Mouse (Mus musculus): ENCODE data around the gene Pvalb. TPM values are rescaled to one million over a fixed set of nuclear protein-coding genes. Genes with fewer than 3 reads are reported as not detected.

The Pvalb gene
- total and polyA plus RNA-seq, 2 experiments from 2014 or later: 1.7 to 7.6 TPM

DNA sequence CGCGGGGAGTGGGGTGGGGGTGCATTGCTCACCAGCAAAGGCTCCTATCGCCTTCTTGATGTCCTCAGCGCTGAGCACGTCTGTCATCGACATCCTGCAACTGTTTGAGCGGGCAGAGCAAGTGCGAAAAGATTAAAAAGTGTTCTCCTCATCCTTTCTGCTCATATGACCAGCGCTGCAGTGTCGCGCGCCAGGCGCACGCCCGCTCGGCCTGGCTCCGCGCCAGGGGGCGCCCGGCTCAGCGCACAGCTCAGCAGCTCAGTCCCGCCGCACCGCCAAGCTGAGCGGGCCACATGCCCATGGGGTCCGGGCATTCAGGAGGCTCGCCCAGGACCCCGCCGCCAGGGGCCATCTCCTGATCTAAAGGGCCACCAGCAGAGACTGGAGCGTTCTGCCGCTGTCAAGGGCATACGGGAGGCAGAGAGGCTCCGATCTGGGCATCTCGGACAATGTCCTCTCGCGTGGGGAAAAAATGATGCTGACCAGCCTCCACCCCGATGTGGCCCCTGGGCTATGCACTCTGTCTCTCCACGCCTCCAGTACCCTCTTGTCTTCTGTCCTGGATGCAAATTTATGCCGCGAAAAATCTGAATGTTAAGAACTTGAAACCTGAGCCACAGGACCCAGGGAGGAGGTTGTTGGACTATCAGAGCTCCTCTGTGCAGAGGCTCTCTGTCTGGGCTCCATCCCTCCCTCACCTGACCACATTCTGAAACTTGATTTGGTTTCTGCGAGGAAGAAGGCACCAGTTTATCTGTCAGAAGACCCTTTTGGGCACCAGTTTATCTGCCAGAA lies 1.9 kb downstream of the Pvalb start:
- H3K9ac ChIP-seq (replicated peaks; ENCODE audit: low read length): peak overlapping the region; percentile 45
- peak overlapping the region; percentile 77 for H3K4me2 ChIP-seq (ENCODE audit: low read depth, low read length)
- peak; percentile 79 for ATAC-seq
- peaks cover 7% of the 10 kb centered on the region; the same call in 1 of the 2 replicates for H3K27me3 ChIP-seq (ENCODE audit: insufficient read depth, low read length)
- no peak for TF ChIP-seq CTCF (IDR thresholded peaks at IDR 0.05; ENCODE audit: low read depth)
- H3K9me3 ChIP-seq (ENCODE audit: low read length): no peaks in the 10 kb centered on the region
- no peaks in the 10 kb centered on the region for H3K36me3 ChIP-seq (ENCODE audit: insufficient read depth, low read length)
- H3K4me1 ChIP-seq (ENCODE audit: insufficient read depth, low read length): 0 out of 2 replicates have a peak, but pooled peaks cover 3% of the 10 kb centered on the region
- WGBS: 1% methylated on average over 41 of the region's 41 CpGs
- peak overlapping the region; percentile 40 for H3K4me3 ChIP-seq (ENCODE audit: low read length)
- no peak overlapping the region for H3K27ac ChIP-seq
- DNase-seq (ENCODE audit: low spot score): peak; percentile 87

- Histone ChIP-seq H3K4me2 (ENCODE audit: low read depth, low read length) (no peak overlapping the region), H3K9me3 (ENCODE audit: low read length) (no peaks in the 10 kb centered on the region), H3K27me3 (ENCODE audit: insufficient read depth, low read length) (no peaks in the 10 kb centered on the region), H3K36me3 (ENCODE audit: insufficient read depth, low read length) (no peaks in the 10 kb centered on the region), H3K4me1 (ENCODE audit: insufficient read depth, low read length) (no peaks in the 10 kb centered on the region), H3K4me3 (ENCODE audit: low read length) (no peak overlapping the region), H3K9ac (replicated peaks; ENCODE audit: low read length) (no peak overlapping the region), H3K27ac (no peak overlapping the region)
- no peak for DNase-seq (ENCODE audit: low spot score)
- no peak for ATAC-seq
- WGBS: 77% methylated on average over 28 of the region's 28 CpGs
- TF ChIP-seq CTCF (IDR thresholded peaks at IDR 0.05; ENCODE audit: low read depth): no peak
These were observed 10.9 kb downstream of the Pvalb start for GRCm38 (mm10) chr15:78195096-78195880.

DNA sequence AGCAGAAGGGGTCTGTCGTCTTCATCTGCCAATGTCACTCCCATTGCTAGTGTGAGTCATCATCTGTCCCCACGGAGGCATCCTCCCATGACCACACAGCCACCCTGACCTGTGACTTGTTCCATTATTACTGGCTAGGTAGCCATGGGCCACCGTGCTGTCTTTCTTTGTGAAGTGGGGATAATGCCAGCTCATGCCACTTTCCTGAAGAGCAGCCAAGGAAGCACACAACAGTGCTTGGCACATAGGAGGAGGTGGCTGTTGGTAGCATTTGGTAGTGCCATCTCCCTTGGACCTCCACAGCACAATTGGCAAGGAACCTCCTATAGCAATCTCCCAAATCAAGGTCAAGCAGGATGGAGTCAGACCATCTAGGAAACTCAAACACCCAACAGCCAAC lies 11.9 kb downstream of the Pvalb start:
- no peak for TF ChIP-seq CTCF (IDR thresholded peaks at IDR 0.05; ENCODE audit: low read depth)
- no peak overlapping the region for H3K4me3 ChIP-seq (ENCODE audit: low read length)
- no peaks in the 10 kb centered on the region for H3K9me3 ChIP-seq (ENCODE audit: low read length)
- H3K27ac ChIP-seq: no peak overlapping the region
- no peak overlapping the region for H3K9ac ChIP-seq (replicated peaks; ENCODE audit: low read length)
- DNase-seq (ENCODE audit: low spot score) (no peak), ATAC-seq (no peak)
- H3K27me3 ChIP-seq (ENCODE audit: insufficient read depth, low read length): no peaks in the 10 kb centered on the region
- WGBS: 71% methylated on average over 3 of the region's 3 CpGs
- no peak overlapping the region for H3K4me2 ChIP-seq (ENCODE audit: low read depth, low read length)
- no peaks in the 10 kb centered on the region for H3K36me3 ChIP-seq (ENCODE audit: insufficient read depth, low read length)
- no peaks in the 10 kb centered on the region for H3K4me1 ChIP-seq (ENCODE audit: insufficient read depth, low read length)

DNA sequence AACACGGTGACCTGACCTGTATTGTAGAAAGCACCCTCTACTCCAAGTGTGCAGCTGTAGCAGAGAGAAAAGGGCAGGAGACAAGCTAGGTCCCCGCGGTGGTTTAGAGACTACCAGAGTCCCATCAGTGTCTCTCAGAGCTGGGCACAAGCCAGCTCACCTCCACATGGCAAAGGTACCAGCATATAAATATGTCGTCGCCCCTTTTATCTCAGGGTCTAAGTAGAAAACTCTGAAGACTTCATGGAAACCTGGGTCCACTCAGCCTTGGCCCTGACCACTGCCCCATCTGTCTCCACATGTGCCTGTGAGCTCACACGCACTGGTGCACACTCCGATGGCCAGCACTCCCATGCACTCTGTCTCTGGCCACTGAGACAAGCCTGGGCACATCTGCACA lies 16.6 kb downstream of the Pvalb start:
- 90% methylated on average over 7 of the region's 7 CpGs for WGBS
- Histone ChIP-seq H3K27ac (no peak overlapping the region), H3K36me3 (ENCODE audit: insufficient read depth, low read length) (no peaks in the 10 kb centered on the region), H3K4me2 (ENCODE audit: low read depth, low read length) (no peak overlapping the region), H3K9ac (replicated peaks; ENCODE audit: low read length) (no peak overlapping the region), H3K4me3 (ENCODE audit: low read length) (no peak overlapping the region), H3K27me3 (ENCODE audit: insufficient read depth, low read length) (no peaks in the 10 kb centered on the region), H3K9me3 (ENCODE audit: low read length) (no peaks in the 10 kb centered on the region), H3K4me1 (ENCODE audit: insufficient read depth, low read length) (peaks cover 3% of the 10 kb centered on the region; the same call in 1 of the 2 replicates)
- no peak for DNase-seq (ENCODE audit: low spot score)
- ATAC-seq: no peak
- TF ChIP-seq CTCF (IDR thresholded peaks at IDR 0.05; ENCODE audit: low read depth): no peak

DNA sequence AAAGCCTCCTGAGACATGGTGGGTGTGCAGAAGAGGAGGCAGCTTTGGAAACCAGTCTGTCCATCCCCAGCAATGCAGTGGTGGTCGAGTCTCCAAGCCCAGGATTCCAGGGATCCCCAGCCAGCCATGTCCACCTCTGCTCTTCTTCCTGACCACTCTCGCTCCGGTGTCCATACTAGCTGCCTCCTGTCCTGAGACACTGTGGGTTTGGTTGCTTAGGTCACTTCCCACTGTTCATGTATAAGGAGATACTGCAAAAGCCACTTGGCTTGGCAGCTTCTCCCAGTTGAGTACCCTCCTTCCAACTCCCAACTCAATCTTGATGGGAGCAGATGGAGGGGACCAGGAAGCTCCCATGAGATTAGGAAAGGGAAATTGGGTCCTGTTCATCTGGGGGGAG lies 17.7 kb downstream of the Pvalb start:
- H3K27ac ChIP-seq: no peak overlapping the region
- DNase-seq (ENCODE audit: low spot score) (no peak), ATAC-seq (no peak)
- H3K36me3 ChIP-seq (ENCODE audit: insufficient read depth, low read length): no peaks in the 10 kb centered on the region
- no peaks in the 10 kb centered on the region for H3K27me3 ChIP-seq (ENCODE audit: insufficient read depth, low read length)
- H3K4me3 ChIP-seq (ENCODE audit: low read length): no peak overlapping the region
- TF ChIP-seq CTCF (IDR thresholded peaks at IDR 0.05; ENCODE audit: low read depth): no peak
- H3K9ac ChIP-seq (replicated peaks; ENCODE audit: low read length): no peak overlapping the region
- peaks cover 3% of the 10 kb centered on the region; the same call in 1 of the 2 replicates for H3K4me1 ChIP-seq (ENCODE audit: insufficient read depth, low read length)
- no peak overlapping the region for H3K4me2 ChIP-seq (ENCODE audit: low read depth, low read length)
- whole genome bisulfite sequencing: 83% methylated on average over 3 of the region's 3 CpGs
- no peaks in the 10 kb centered on the region for H3K9me3 ChIP-seq (ENCODE audit: low read length)

- ATAC-seq: no peak
These were observed 19.3 kb downstream of the Pvalb start for GRCm38 (mm10) chr15:78186906-78187305.

More at GRCm38 (mm10) chr15:78186906-78187305, 19.3 kb downstream of the Pvalb start:
- no peak overlapping the region for H3K9ac ChIP-seq (replicated peaks; ENCODE audit: low read length)
- H3K4me2 ChIP-seq (ENCODE audit: low read depth, low read length): no peak overlapping the region
- peaks cover 10% of the 10 kb centered on the region for H3K4me1 ChIP-seq (ENCODE audit: insufficient read depth, low read length)
- H3K36me3 ChIP-seq (ENCODE audit: insufficient read depth, low read length): no peaks in the 10 kb centered on the region
- H3K27me3 ChIP-seq (ENCODE audit: insufficient read depth, low read length): no peaks in the 10 kb centered on the region
- no peak for DNase-seq (ENCODE audit: low spot score)
- WGBS: 61% methylated on average over 5 of the region's 5 CpGs
- H3K9me3 ChIP-seq (ENCODE audit: low read length): no peaks in the 10 kb centered on the region
- no peak overlapping the region for H3K27ac ChIP-seq
- H3K4me3 ChIP-seq (ENCODE audit: low read length): no peak overlapping the region
- TF ChIP-seq CTCF (IDR thresholded peaks at IDR 0.05; ENCODE audit: low read depth): no peak

Data from hindbrain, postnatal 0 days (tissue).